Mouse (Mus musculus): ENCODE measurements around the gene Cops7a.

The Cops7a gene

DNA sequence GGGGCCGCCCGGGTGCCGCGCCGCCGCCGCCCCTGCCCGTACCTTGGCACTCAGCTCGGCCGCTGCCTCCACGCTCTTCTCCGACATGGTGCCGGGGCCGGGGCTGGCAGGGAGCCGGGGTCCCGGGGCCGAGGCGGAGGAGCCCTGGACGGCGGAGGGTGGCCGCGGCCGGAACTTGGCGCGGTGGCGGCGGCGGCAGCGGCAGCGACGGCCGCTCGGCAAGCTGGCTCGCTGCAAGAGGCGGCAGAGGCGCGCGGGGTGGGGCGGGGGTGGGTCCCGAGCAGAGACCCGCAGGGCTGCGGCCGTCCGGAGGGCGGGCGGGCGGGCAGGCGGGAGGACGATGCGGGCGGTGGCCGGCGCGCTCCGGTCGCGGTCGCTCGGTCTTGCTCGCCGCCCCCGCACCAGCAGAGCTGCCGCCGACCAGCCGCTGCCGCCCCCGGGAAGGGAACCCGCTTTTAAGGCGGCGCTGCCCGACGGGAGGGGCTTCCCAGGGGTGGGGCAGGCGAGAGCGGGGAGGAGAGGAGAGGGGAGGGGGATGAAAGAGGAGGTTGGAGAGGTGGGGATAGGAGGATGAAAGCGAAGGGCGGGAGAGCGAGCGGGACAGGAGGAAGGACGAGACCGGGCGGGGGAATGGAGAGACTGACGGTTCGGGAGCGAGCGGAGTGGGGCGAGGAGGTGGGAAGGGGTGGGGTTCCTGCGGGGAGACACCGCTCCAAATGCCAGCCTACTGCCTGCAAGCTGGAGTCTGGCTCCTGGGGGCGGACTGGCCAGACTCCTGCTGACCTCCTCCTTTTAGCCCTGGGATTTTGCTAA is 47.6 kb downstream of the Cops7a start:
- peak; percentile 86 for DNase-seq

DNA sequence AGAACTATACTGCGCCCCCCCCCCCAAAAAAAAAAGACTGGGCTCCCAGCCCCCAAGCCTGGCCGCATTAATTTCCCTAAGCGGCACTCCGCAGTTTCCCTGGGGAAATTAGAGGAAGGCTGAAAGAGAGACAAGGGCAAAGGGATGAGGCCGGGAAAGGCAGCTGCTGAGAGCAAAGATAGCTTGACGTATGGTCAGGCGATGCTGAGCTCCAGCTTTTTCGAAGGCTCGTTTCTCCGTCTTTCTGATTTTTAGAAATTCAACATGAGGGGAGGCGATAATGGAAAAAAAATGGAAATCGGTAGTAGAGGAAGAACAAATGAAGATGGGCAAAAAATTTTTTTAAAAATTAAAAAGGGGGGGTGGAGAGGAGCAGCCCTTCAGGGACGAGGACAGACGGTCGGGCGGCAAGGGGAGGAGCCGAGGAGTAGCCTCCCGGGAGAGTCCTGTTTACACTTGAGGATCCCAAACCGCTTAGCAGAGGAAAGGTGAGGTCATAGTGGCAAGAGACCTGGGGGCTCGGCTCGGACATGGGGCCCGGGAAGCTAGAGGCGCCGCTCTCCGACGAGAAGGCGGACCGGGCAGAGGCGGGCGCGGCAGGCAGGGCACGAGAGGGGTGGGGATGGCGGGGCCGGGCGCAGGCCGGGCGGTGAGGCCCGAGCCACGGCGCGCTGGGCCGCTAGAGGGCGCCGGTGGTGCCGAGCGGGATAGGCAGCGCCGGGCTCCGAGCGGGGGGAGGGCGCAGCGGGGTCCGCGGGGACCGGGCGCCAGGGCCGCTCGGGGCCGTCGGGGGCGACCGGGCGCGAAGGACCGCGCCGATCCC is 48.4 kb downstream of the Cops7a start:
- peak; percentile 95 for DNase-seq

- DNase-seq = peak; percentile 55
Measured at GRCm38 (mm10) chr6:124915942-124916694, 49.2 kb downstream of the Cops7a start.

DNA sequence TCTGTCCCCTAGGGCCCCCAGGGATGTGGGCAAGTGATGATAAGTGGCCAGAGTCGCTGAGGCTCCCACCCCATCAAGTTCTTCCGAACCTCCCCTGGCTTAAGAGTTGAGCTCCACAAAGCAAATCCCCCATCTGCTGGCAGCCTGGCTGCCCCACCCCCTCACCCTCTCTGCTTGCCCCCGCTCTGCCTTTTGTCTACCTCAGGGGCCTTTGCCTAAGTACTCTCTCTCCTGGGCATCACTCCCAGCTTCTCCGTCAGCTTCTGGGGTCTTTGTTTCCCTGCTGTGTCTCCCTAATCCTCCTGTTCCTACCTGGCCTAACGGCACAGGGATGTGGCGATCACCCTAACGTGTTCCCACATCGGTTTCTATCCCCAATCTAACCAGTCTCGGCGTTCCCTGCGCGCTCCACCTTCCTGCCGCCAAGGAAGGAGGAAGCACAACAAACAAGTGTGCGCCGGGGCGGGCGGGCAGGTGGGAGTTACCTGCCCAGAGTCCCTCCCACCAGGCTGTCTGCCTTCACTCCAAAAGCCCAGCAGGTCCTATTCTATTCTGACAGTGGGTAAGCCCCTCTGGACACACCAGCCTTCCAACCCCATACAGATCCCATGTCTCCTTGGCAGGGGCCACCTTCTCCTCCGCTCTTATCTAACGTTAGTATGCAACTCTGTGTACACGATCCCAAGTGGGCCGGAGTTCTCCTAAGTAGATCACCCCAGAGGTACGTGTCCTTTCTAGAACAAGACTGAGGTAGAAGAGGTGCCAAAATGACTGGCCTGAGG is 50.0 kb downstream of the Cops7a start:
- DNase-seq = no peak

- no peak for DNase-seq
Measured at GRCm38 (mm10) chr6:124914511-124914910, 50.8 kb downstream of the Cops7a start.

GRCm38 (mm10) chr6:124913721-124914285 is 51.5 kb downstream of the Cops7a start:
- no peak for DNase-seq

DNA sequence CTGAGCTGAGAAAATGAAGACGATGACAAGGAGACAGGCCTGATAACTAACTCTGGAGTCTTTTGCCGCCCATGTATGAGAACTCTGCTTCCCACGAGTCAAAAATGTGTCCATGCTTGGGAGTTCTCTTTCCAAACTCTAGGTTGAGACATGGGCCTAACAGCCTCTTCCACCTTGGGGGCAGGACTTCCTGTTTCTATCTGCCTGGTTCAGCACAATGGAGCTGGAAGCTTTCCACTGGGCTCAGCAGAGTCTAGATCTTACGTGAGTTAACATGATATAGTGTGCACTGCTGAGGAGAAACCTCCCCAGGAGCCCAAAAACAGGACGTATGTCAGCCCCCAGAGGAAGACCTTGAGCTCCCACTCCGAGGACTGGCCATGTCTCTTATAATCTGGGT is 52.1 kb downstream of the Cops7a start:
- no peak for DNase-seq

GRCm38 (mm10) chr6:124911533-124912218 is 53.7 kb downstream of the Cops7a start, which contains the start of gene Lag3:
Lag3 (minus strand) TSS chr6:124911705.
- DNase-seq = peak; percentile 77

DNA sequence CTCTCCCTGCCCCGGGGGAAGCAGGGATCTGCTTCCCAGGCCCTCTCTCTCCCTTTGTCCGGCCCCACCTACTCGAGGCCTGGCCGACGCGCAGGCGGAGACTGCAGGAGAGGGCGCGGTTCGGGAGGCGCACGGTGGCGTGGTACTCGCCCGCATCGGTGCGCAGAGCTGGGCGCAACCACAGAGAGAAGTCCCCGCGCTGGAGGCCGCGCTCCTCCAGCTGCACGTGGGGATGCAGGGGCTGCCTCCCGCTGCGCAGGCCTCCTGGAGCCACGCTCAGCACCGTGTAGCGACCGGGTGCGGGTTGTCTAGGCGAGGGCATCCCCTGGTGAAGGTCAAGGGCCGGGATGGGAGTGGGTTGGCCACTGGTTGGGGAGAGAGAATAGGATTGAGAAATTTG is 55.3 kb downstream of the Cops7a start:
- DNase-seq = no peak

Data from thymus, postnatal 14 days (tissue).